Comparison of ENCODE assay signal across 10 mouse cellular contexts in the genomic region with DNA sequence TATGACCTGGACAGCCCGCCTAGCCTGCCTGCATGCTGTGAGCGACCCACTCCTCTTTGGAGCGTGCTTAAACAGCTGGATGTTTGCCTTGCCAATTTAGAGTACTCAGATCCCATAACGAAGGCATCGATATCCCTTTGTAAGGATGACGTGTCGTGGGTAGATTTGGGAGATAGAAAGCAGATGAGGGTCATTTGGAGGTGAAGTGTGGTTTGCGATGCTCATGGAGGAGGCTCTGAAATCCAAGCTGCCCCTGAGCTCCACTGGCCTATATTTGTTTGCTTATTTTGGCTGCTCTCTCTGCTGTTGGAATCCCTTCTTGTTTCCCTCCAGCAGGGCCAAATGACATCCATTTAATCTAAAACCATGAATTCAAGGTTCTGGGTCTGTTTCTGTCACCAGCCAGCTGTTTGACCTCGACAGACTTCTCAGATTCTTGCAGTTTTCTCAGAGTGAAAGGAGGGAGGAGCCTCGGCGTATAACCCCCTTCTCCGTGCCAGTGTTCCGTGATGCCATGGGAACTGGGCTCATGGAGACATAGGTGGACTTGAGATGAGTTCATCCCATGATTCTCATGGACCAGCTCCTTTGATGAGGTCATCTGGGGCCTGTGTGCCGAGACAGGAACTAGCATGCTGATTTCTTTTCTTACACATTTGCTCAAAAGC.
A peak's percentile ranks its signal among the peaks of the same experiment; 100 is the strongest.
DNase-seq lines count a peak whose midpoint lies in the region; ATAC-seq and TF ChIP-seq lines count a peak whose summit lies in the region.
"Had no signal": no experiment of that assay in that cellular context is flagged by ENCODE, and none has a peak within 500 bp of the region (broad histone marks: within the 10 kb centered on the region; RNA-seq: fewer than 3 reads in every experiment).

No protein-coding gene starts in this region.

- WGBS in intestine, embryonic 15.5 days: 35% methylated on average over 14 of the region's 14 CpGs
- WGBS in lung, postnatal 0 days: 33% methylated on average over 14 of the region's 14 CpGs
- 71% methylated on average over 14 of the region's 14 CpGs for WGBS in hindbrain, embryonic 13.5 days

- DNase-seq in gastrocnemius, adult 2 months: peak; percentile 54
- no peak for DNase-seq in gastrocnemius, postnatal 25 days
- peak; percentile 45 for DNase-seq in embryo, embryonic 11 days
- DNase-seq in lung, postnatal 0 days (ENCODE audit: low spot score): peak; percentile 54
- no peak for DNase-seq in frontal cortex, postnatal 36 days (ENCODE audit: low spot score in 2 of 2)

- ATAC-seq in intestine, embryonic 15.5 days: peak; percentile 35; the same call in 1 of the 2 replicates
- ATAC-seq in lung, postnatal 0 days: peak; percentile 56
- ATAC-seq in hindbrain, embryonic 13.5 days (ENCODE audit: low FRiP score): no peak
- no peak for ATAC-seq in megakaryocyte-erythroid progenitor cell, adult 5-6 weeks (replicated peaks; ENCODE audit: low FRiP score, low TSS enrichment, poor library complexity, severe bottlenecking)
- ATAC-seq: hindbrain, postnatal 0 days had no signal

- no peak overlapping the region for H3K9ac ChIP-seq in intestine, embryonic 15.5 days
- H3K9ac ChIP-seq in lung, postnatal 0 days (replicated peaks; ENCODE audit: low read depth): no peak overlapping the region
- no peak overlapping the region for H3K9ac ChIP-seq in hindbrain, embryonic 13.5 days
- H3K9ac ChIP-seq: liver, embryonic 15.5 days had no signal

- no peaks in the 10 kb centered on the region for H3K36me3 ChIP-seq in intestine, embryonic 15.5 days
- H3K36me3 ChIP-seq in lung, postnatal 0 days (ENCODE audit: insufficient read depth, low read length): no peaks in the 10 kb centered on the region
- H3K36me3 ChIP-seq in hindbrain, embryonic 13.5 days: no peaks in the 10 kb centered on the region
- H3K36me3 ChIP-seq: liver, embryonic 15.5 days had no signal

- H3K27ac ChIP-seq in gastrocnemius, adult 2 months: peak overlapping the region; percentile 67
- H3K27ac ChIP-seq in intestine, embryonic 15.5 days: peak overlapping the region; percentile 48; the same call in 1 of the 2 replicates
- H3K27ac ChIP-seq in lung, postnatal 0 days (ENCODE audit: low read length): no peak overlapping the region
- no peak overlapping the region for H3K27ac ChIP-seq in hindbrain, embryonic 13.5 days
- H3K27ac ChIP-seq: hindbrain, postnatal 0 days; liver, embryonic 15.5 days had no signal

- no peaks in the 10 kb centered on the region for H3K27me3 ChIP-seq in intestine, embryonic 15.5 days (replicated peaks)
- H3K27me3 ChIP-seq in lung, postnatal 0 days (replicated peaks; ENCODE audit: insufficient read depth, low read length): no peaks in the 10 kb centered on the region
- 0 out of 2 replicates have a peak, but pooled peaks cover 5% of the 10 kb centered on the region for H3K27me3 ChIP-seq in hindbrain, embryonic 13.5 days

- H3K4me2 ChIP-seq in intestine, embryonic 15.5 days (replicated peaks): no peak overlapping the region
- no peak overlapping the region for H3K4me2 ChIP-seq in lung, postnatal 0 days (replicated peaks; ENCODE audit: low read depth, low read length)
- no peak overlapping the region for H3K4me2 ChIP-seq in hindbrain, embryonic 13.5 days
- H3K4me2 ChIP-seq: liver, embryonic 15.5 days had no signal

- intact Hi-C loops in gastrocnemius, adult 2 months (cut with DNase I): loop anchor here (5.0 kb wide), 1 partner anchor 66 kb away; no protein-coding TSS in a partner anchor

- no peak for TF ChIP-seq EP300 in lung, postnatal 0 days (IDR thresholded peaks at IDR 0.05)

- no peak for TF ChIP-seq CTCF in gastrocnemius, adult 2 months (IDR thresholded peaks at IDR 0.05)
- no peak for TF ChIP-seq CTCF in lung, postnatal 0 days (IDR thresholded peaks at IDR 0.05)

- H3K9me3 ChIP-seq in intestine, embryonic 15.5 days: no peaks in the 10 kb centered on the region
- no peaks in the 10 kb centered on the region for H3K9me3 ChIP-seq in lung, postnatal 0 days (ENCODE audit: low read length)
- no peaks in the 10 kb centered on the region for H3K9me3 ChIP-seq in hindbrain, embryonic 13.5 days
- H3K9me3 ChIP-seq: liver, embryonic 15.5 days had no signal

- H3K4me1 ChIP-seq in intestine, embryonic 15.5 days (replicated peaks): peaks cover 31% of the 10 kb centered on the region
- no peaks in the 10 kb centered on the region for H3K4me1 ChIP-seq in lung, postnatal 0 days (ENCODE audit: insufficient read depth, low read depth, low read length)
- H3K4me1 ChIP-seq in hindbrain, embryonic 13.5 days (replicated peaks): peaks cover 35% of the 10 kb centered on the region

- H3K4me3 ChIP-seq in gastrocnemius, adult 2 months: peak overlapping the region; percentile 15
- no peak overlapping the region for H3K4me3 ChIP-seq in intestine, embryonic 15.5 days (replicated peaks)
- no peak overlapping the region for H3K4me3 ChIP-seq in lung, postnatal 0 days (ENCODE audit: low read depth, low read length)
- H3K4me3 ChIP-seq in hindbrain, embryonic 13.5 days: no peak overlapping the region
- H3K4me3 ChIP-seq: liver, embryonic 15.5 days had no signal

Comparison
In these comparisons a context has a peak if more than half of its experiments do, and no peak if none do; other contexts are left out.
1. DNase-seq: peak in gastrocnemius, adult 2 months (single experiment), embryo, embryonic 11 days (single experiment) and lung, postnatal 0 days (single experiment); none in gastrocnemius, postnatal 25 days (single experiment) and frontal cortex, postnatal 36 days (0 of 2).
2. H3K27ac ChIP-seq: peak in gastrocnemius, adult 2 months (single experiment) and intestine, embryonic 15.5 days (single experiment); none in lung, postnatal 0 days (single experiment) and hindbrain, embryonic 13.5 days (single experiment).
3. ATAC-seq: peak in intestine, embryonic 15.5 days (single experiment) and lung, postnatal 0 days (single experiment); none in hindbrain, embryonic 13.5 days (single experiment) and megakaryocyte-erythroid progenitor cell, adult 5-6 weeks (single experiment).